Mouse (Mus musculus) ES-E14 (cell line): ENCODE measurements around the gene Mras. TPM values are rescaled to one million over a fixed set of nuclear protein-coding genes. Genes with fewer than 3 reads are reported as not detected.

Experiments used
- DNase-seq: peaks from one replicate; pipeline ENCODE4 v3.0.0-alpha.2; 2013; ENCODE audit warnings: low read depth, low spot score
- H3K27ac ChIP-seq: 2 replicates; pipeline ENCODE4 v1.5.1; 2012; ENCODE audit warnings: low read depth, mild to moderate bottlenecking, low read length, moderate library complexity, mixed read lengths; ENCODE audit not compliant: poor library complexity, insufficient read depth, severe bottlenecking
- H3K36me3 ChIP-seq: 2 replicates; pipeline ENCODE4 v1.6.1; 2012; ENCODE audit warnings: mild to moderate bottlenecking, low read length, moderate library complexity, mixed read lengths; ENCODE audit not compliant: control insufficient read depth, poor library complexity, insufficient read depth, severe bottlenecking
- H3K4me1 ChIP-seq, 2 experiments: fragments of 150-350 bp in 1 of 2; sonication (generic) in 1 of 2; 2 replicates each; pipeline ENCODE4 v1.6.1; 2012; ENCODE audit warnings: low read length in 2 of 2, mild to moderate bottlenecking in 1 of 2, mixed read lengths in 1 of 2; ENCODE audit not compliant: control insufficient read depth in 2 of 2, insufficient read depth in 2 of 2, poor library complexity in 1 of 2
- H3K4me3 ChIP-seq, 2 experiments: fragments of 150-350 bp in 1 of 2; sonication (generic) in 1 of 2; 2 replicates each; pipeline ENCODE4 v1.5.1; 2012; ENCODE audit warnings: low read length in 2 of 2, low read depth in 1 of 2, mild to moderate bottlenecking in 1 of 2, mixed read lengths in 1 of 2; ENCODE audit not compliant: insufficient read depth in 1 of 2, poor library complexity in 1 of 2, severe bottlenecking in 1 of 2
- H3K9ac ChIP-seq: 2 replicates; pipeline ENCODE4 v1.6.1; 2012; ENCODE audit warnings: low read depth, mild to moderate bottlenecking, low read length, mixed read lengths; ENCODE audit not compliant: poor library complexity, insufficient read depth, severe bottlenecking
- H3K9me3 ChIP-seq: fragments of 150-350 bp; sonication (generic); 2 replicates; pipeline ENCODE4 v1.6.1; 2012; ENCODE audit warnings: low read depth, mild to moderate bottlenecking, low read length; ENCODE audit not compliant: control insufficient read depth, insufficient read depth
- CHD2 ChIP-seq: IDR thresholded peaks from 2 replicates; pipeline ENCODE4 v1.6.1; 2014; ENCODE audit warnings: mild to moderate bottlenecking, low read depth, low read length, inconsistent platforms
- HCFC1 ChIP-seq: IDR thresholded peaks from 2 replicates; pipeline ENCODE4 v1.6.1; 2012; ENCODE audit warnings: low read length, inconsistent platforms, borderline replicate concordance; ENCODE audit not compliant: insufficient read depth
- MAFK ChIP-seq: IDR thresholded peaks from 2 replicates; pipeline ENCODE4 v1.6.1; 2014; ENCODE audit warnings: mild to moderate bottlenecking, low read depth, low read length, inconsistent platforms; ENCODE audit not compliant: insufficient read depth
- ZC3H11A ChIP-seq: IDR thresholded peaks from 2 replicates; pipeline ENCODE4 v1.6.1; 2012; ENCODE audit warnings: low read depth, mild to moderate bottlenecking, inconsistent platforms, low read length, borderline replicate concordance
- ZNF384 ChIP-seq: IDR thresholded peaks from 2 replicates; pipeline ENCODE4 v1.6.1; 2012; ENCODE audit warnings: low read depth, low read length, inconsistent platforms
- in situ Hi-C, 2 experiments: fragments of 600-800 bp; cut with MboI; formaldehyde crosslinking; loops; one replicate each; pipeline ENCODE4 v1.15.1; 2025; ENCODE audit warnings: low sequenced_read_pairs in 2 of 2, inconsistent platforms in 1 of 2; ENCODE audit not compliant: unreplicated experiment in 2 of 2
- total RNA-seq: library from RNA; depleted of rRNA; stranded (reverse); fragments of 300-350 nt; gene quantifications from 2 replicates; pipeline ENCODE4 v1.2.3, GENCODE M21; 2012

The Mras gene
- total RNA-seq, 1 experiment: 28.5 TPM

DNA sequence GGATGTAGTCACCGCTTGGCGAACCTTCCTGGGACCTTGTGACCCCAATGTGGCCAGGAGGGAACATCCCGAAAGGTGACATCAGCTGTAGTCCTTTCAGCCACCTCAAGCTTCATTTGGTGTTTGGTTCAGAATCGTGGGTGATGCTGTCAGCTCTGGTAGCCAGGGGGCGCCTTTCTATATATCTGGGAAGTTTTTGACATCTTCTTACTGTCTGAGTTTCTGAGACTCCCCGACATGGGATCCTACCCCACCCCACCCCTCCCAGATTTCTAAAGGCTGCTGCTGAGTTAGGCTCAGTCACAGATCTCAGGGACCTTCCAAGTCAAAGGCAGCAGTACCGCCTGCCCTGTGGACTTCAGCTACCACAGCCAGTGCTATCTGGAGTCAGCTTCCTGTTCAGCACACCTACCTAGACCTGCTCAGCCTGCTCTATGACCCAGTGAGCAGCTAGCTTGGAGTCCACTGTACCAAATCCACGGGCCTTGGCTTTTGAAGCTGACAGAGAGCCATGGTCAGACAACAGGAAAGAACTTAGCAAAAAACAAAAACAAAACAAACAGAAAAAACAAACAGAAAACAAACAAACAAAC lies 32.6 kb upstream of the Mras start:
- TF ChIP-seq CHD2: no peak
- TF ChIP-seq ZNF384: no peak
- no peak for TF ChIP-seq MAFK
- TF ChIP-seq ZC3H11A: no peak
- no peak for TF ChIP-seq HCFC1

GRCm38 (mm10) chr9:99468572-99468971 lies 31.4 kb upstream of the Mras start:
- in situ Hi-C loops: no loop called here
- Histone ChIP-seq H3K36me3 (no peaks in the 10 kb centered on the region), H3K27ac (no peak overlapping the region), H3K9me3 (no peaks in the 10 kb centered on the region), H3K9ac (no peak overlapping the region), H3K4me3 (no peak overlapping the region), H3K4me1 (no peaks in the 10 kb centered on the region)
- no peak for DNase-seq
- TF ChIP-seq MAFK (no peak), CHD2 (no peak), HCFC1 (no peak), ZNF384 (no peak), ZC3H11A (no peak)

More for the DNA sequence above, 32.6 kb upstream of the Mras start:
- Histone ChIP-seq H3K27ac (no peak overlapping the region), H3K9ac (no peak overlapping the region), H3K4me3 (no peak overlapping the region), H3K9me3 (no peaks in the 10 kb centered on the region), H3K4me1 (no peaks in the 10 kb centered on the region), H3K36me3 (peaks cover 2% of the 10 kb centered on the region; the same call in 1 of the 2 replicates)
- in situ Hi-C loops: no loop called here
- no peak for DNase-seq

DNA sequence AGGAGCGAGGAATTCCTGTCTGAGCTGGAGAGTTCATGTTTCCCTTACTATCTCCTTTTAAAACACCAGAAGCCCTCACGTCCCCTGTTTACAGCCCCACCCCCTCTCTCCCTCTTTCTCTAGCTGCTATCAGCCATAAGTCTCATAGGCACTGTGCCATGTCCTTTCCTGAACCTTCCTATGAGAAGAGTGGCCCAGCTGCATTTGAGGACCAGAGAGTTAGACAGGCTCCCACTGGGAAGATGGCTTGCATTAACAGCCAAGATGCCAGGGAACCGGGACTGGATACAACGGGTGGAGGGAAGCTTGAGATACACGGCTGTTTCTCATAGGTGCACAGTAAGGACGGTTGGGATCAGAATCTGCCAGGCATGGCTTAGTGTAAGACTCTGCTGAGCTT lies 27.7 kb upstream of the Mras start:
- H3K9me3 ChIP-seq: no peaks in the 10 kb centered on the region
- H3K27ac ChIP-seq: no peak overlapping the region
- 0 out of 4 replicates have a peak, but pooled peaks cover 0 to 1% of the 10 kb centered on the region in 2 experiments for H3K4me1 ChIP-seq
- TF ChIP-seq MAFK: no peak
- no peak for TF ChIP-seq ZC3H11A
- no peak for TF ChIP-seq HCFC1
- TF ChIP-seq CHD2: no peak
- TF ChIP-seq ZNF384: no peak
- DNase-seq: no peak
- no peak overlapping the region for H3K4me3 ChIP-seq
- no peaks in the 10 kb centered on the region for H3K36me3 ChIP-seq
- no peak overlapping the region for H3K9ac ChIP-seq
- in situ Hi-C loops: no loop called here

DNA sequence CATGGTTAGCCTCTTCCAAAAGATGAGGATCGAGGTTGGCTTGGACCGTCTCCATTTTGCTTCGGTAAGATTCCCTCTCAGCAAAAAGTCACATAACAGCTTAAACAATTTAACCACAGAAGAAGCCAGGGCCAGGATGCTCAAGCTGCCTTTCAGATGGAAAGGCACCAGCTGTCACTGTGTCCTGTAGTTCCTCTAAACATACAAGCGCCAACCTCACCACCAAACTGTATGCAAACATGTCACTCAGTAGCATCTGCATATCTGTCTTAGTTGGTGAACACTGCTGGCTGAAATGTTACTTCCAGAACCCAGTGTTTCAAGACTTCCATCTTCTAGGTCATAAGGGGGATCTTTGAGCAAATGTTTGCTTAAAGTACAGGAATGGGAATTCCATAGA lies 22.5 kb upstream of the Mras start:
- no peak for TF ChIP-seq ZNF384
- no peak for TF ChIP-seq HCFC1
- no peak for TF ChIP-seq ZC3H11A
- TF ChIP-seq CHD2: no peak
- TF ChIP-seq MAFK: no peak
- in situ Hi-C loops: no loop called here

More for the DNA sequence above, 22.5 kb upstream of the Mras start:
- DNase-seq: no peak
- Histone ChIP-seq H3K36me3 (no peaks in the 10 kb centered on the region), H3K4me1 (0 out of 4 replicates have a peak, but pooled peaks cover 0 to 1% of the 10 kb centered on the region in 2 experiments), H3K27ac (no peak overlapping the region), H3K9me3 (no peaks in the 10 kb centered on the region), H3K9ac (no peak overlapping the region), H3K4me3 (no peak overlapping the region)
